Mouse (Mus musculus) ES-Bruce4 (cell line): ENCODE measurements around the gene Wnt3a. TPM values are rescaled to one million over a fixed set of nuclear protein-coding genes. Genes with fewer than 3 reads are reported as not detected.

ENCODE experiments used
- H3K27ac ChIP-seq: 2 replicates; pipeline ENCODE4 v1.5.1; 2012; ENCODE audit warnings: low read length, inconsistent platforms; ENCODE audit not compliant: insufficient read depth
- H3K27me3 ChIP-seq: 2 replicates; pipeline ENCODE4 v1.6.1; 2012; ENCODE audit warnings: mild to moderate bottlenecking, low read length, inconsistent platforms; ENCODE audit not compliant: control insufficient read depth, poor library complexity, insufficient read depth, severe bottlenecking
- H3K36me3 ChIP-seq: 2 replicates; pipeline ENCODE4 v1.6.1; 2012; ENCODE audit warnings: inconsistent platforms, mild to moderate bottlenecking, low read length, moderate library complexity; ENCODE audit not compliant: control insufficient read depth, poor library complexity, insufficient read depth, severe bottlenecking
- H3K4me1 ChIP-seq: one replicate; pipeline ENCODE4 v1.8.1; 2011; ENCODE audit warnings: low read length; ENCODE audit not compliant: control insufficient read depth, insufficient read depth
- H3K4me3 ChIP-seq: 2 replicates; pipeline ENCODE4 v1.5.1; 2011; ENCODE audit warnings: low read depth, mild to moderate bottlenecking, low read length
- H3K9ac ChIP-seq: 2 replicates; pipeline ENCODE4 v1.6.1; 2012; ENCODE audit warnings: low read depth, mild to moderate bottlenecking, inconsistent platforms; ENCODE audit not compliant: poor library complexity, severe bottlenecking
- H3K9me3 ChIP-seq: replicated peaks from 2 replicates; pipeline ENCODE4 v1.6.1; 2012; ENCODE audit warnings: mild to moderate bottlenecking, low read length, inconsistent platforms; ENCODE audit not compliant: control insufficient read depth, poor library complexity, insufficient read depth, severe bottlenecking
- CTCF ChIP-seq: IDR thresholded peaks from one replicate; pipeline ENCODE4 v1.8.1; 2011; ENCODE audit warnings: low read depth, low read length
- EP300 ChIP-seq: IDR thresholded peaks from 2 replicates; pipeline ENCODE4 v1.6.1; 2011; ENCODE audit warnings: low read depth, low read length; ENCODE audit not compliant: insufficient read depth
- POLR2A ChIP-seq: IDR thresholded peaks from one replicate; pipeline ENCODE4 v1.8.1; 2011; ENCODE audit warnings: low read length; ENCODE audit not compliant: insufficient read depth
- polyA plus RNA-seq: library from polyadenylated mRNA; stranded (reverse); fragments of >200 nt; gene quantifications from 2 replicates; pipeline ENCODE4 v1.2.4, GENCODE M21; 2011; ENCODE audit warnings: low read depth; ENCODE audit not compliant: missing spikeins, insufficient read depth, insufficient read length

Wnt3a gene
- polyA plus RNA-seq, 1 experiment: 0.36 TPM

GRCm38 (mm10) chr11:59224025-59224424 is 66.5 kb downstream of the Wnt3a start:
- peaks cover 5% of the 10 kb centered on the region for H3K4me1 ChIP-seq
- no peak overlapping the region for H3K9ac ChIP-seq
- no peaks in the 10 kb centered on the region for H3K27me3 ChIP-seq
- H3K4me3 ChIP-seq: no peak overlapping the region
- no peak for TF ChIP-seq POLR2A
- no peak for TF ChIP-seq EP300
- TF ChIP-seq CTCF: no peak
- no peak overlapping the region for H3K27ac ChIP-seq
- no peaks in the 10 kb centered on the region for H3K9me3 ChIP-seq
- peaks cover 17% of the 10 kb centered on the region; the same call in 1 of the 2 replicates for H3K36me3 ChIP-seq

GRCm38 (mm10) chr11:59222306-59222705 is 68.2 kb downstream of the Wnt3a start:
- Histone ChIP-seq H3K9ac (no peak overlapping the region), H3K9me3 (no peaks in the 10 kb centered on the region), H3K27me3 (no peaks in the 10 kb centered on the region), H3K4me1 (peaks cover 5% of the 10 kb centered on the region), H3K4me3 (no peak overlapping the region), H3K36me3 (peaks cover 21% of the 10 kb centered on the region), H3K27ac (no peak overlapping the region)
- TF ChIP-seq EP300: no peak
- no peak for TF ChIP-seq CTCF
- TF ChIP-seq POLR2A: no peak

- Histone ChIP-seq H3K27me3 (no peaks in the 10 kb centered on the region), H3K27ac (no peak overlapping the region), H3K9me3 (no peaks in the 10 kb centered on the region), H3K36me3 (peaks cover 21% of the 10 kb centered on the region), H3K4me1 (peaks cover 3% of the 10 kb centered on the region), H3K9ac (no peak overlapping the region), H3K4me3 (no peak overlapping the region)
- no peak for TF ChIP-seq CTCF
- TF ChIP-seq EP300: no peak
- no peak for TF ChIP-seq POLR2A
These were observed 68.9 kb downstream of the Wnt3a start for GRCm38 (mm10) chr11:59221604-59222003.

- Histone ChIP-seq H3K4me3 (no peak overlapping the region), H3K9ac (0 out of 2 replicates have a peak overlapping the region, but pooled peaks have one; percentile 19), H3K9me3 (no peaks in the 10 kb centered on the region), H3K27ac (peak overlapping the region; percentile 84), H3K4me1 (no peaks in the 10 kb centered on the region), H3K36me3 (peaks cover 28% of the 10 kb centered on the region), H3K27me3 (no peaks in the 10 kb centered on the region)
- TF ChIP-seq CTCF (peak; percentile 49), EP300 (no peak)
These were observed 71.5 kb downstream of the Wnt3a start for GRCm38 (mm10) chr11:59219064-59219463.

GRCm38 (mm10) chr11:59218389-59218998 is 72.1 kb downstream of the Wnt3a start:
- H3K4me1 ChIP-seq: no peaks in the 10 kb centered on the region
- H3K9me3 ChIP-seq: no peaks in the 10 kb centered on the region
- peak overlapping the region; percentile 84 for H3K27ac ChIP-seq
- no peaks in the 10 kb centered on the region for H3K27me3 ChIP-seq
- no peak overlapping the region for H3K4me3 ChIP-seq
- TF ChIP-seq CTCF (no peak), EP300 (no peak), POLR2A (no peak)
- H3K9ac ChIP-seq: 0 out of 2 replicates have a peak overlapping the region, but pooled peaks have one; percentile 19
- peaks cover 24% of the 10 kb centered on the region for H3K36me3 ChIP-seq

- Histone ChIP-seq H3K27ac (no peak overlapping the region), H3K27me3 (no peaks in the 10 kb centered on the region), H3K36me3 (peaks cover 32% of the 10 kb centered on the region), H3K4me1 (no peaks in the 10 kb centered on the region), H3K9ac (no peak overlapping the region; the same call in 1 of the 2 replicates), H3K4me3 (no peak overlapping the region), H3K9me3 (no peaks in the 10 kb centered on the region)
- TF ChIP-seq CTCF (no peak), POLR2A (no peak), EP300 (no peak)
These were observed 73.6 kb downstream of the Wnt3a start for GRCm38 (mm10) chr11:59216955-59217354.
